Mouse (Mus musculus) testis, adult 2 months (tissue): ENCODE results near the gene Tmem147.

ENCODE experiments used
- CTCF ChIP-seq: fragments of 200-500 bp; IDR thresholded peaks from 2 replicates; pipeline ENCODE4 v1.5.1; 2012; ENCODE audit warnings: low read depth, mild to moderate bottlenecking, inconsistent platforms, low read length, moderate library complexity; ENCODE audit not compliant: control insufficient read depth, insufficient read depth, insufficient replicate concordance
- POLR2A ChIP-seq: fragments of 200-500 bp; IDR thresholded peaks from 2 replicates; pipeline ENCODE4 v1.6.1; 2012; ENCODE audit warnings: low read depth, mild to moderate bottlenecking, inconsistent platforms, low read length, moderate library complexity; ENCODE audit not compliant: control insufficient read depth

GRCm38 (mm10) chr7:30678263-30678975 lies 50.9 kb downstream of the Tmem147 start:
- TF ChIP-seq CTCF (no peak), POLR2A (no peak)
